Mouse (Mus musculus) cerebellum, adult 9-10 months (tissue): ENCODE data around the gene Actl7b.

Experiments used
- DNase-seq: peaks from one replicate; pipeline ENCODE4 v3.0.0; 2022

The Actl7b gene

DNA sequence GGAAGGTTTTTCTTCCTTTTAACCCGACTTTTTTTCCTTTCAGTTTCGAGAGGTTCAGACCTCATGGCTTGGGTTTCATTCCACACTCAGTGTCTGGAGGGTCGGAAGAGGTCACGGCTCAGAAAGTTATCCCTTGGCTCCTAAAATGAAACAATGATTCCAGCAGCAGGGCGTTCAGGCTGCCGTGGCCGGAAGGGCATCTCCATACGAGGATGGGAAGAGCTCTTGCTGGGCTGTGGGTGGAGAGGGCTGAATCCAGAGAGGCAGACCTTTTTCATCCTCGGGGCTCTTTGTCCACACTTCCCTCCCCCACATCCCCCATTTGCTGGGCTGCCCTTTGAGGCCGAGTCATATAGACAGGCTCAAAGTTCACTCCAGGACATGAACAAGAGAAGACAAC, 39.0 kb downstream of the Actl7b start:
- no peak for DNase-seq

GRCm38 (mm10) chr4:56698671-56699070, 42.6 kb downstream of the Actl7b start:
- DNase-seq, result no peak

DNA sequence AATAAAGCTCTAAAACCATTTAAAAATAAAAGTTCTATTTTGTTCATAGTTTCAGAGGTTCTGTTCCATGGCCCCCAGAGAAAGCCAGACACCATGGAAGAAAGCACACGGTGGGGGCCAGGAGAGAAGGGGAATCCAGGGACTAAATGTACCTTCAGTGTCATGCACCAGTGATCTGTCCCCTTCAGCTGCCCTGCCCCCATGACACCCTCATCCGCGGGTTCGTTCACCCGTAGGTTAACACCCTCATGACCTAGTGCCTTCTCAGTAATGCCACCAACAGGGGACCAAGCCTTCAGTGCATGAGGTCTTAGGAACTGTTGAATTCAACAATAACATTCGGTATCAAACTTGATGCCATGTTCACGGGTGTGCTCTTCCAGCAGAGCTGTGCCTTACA, 44.8 kb downstream of the Actl7b start:
- no peak for DNase-seq
